Mouse (Mus musculus) induced T-regulatory cell, adult 2 months (primary cell): ENCODE data around the gene Acvr2b.

Experiments used
- DNase-seq: peaks from one replicate; pipeline ENCODE4 v3.0.0-alpha.2; 2012; ENCODE audit warnings: low read depth

Gene Acvr2b

GRCm38 (mm10) chr9:119473608-119474164 is 71.8 kb downstream of the Acvr2b start:
- no peak for DNase-seq

GRCm38 (mm10) chr9:119474717-119475611 is 73.0 kb downstream of the Acvr2b start:
- DNase-seq = no peak

- DNase-seq = no peak
Observed at GRCm38 (mm10) chr9:119477754-119478153, 75.8 kb downstream of the Acvr2b start.

- no peak for DNase-seq
Observed at GRCm38 (mm10) chr9:119478345-119478744, 76.4 kb downstream of the Acvr2b start.

- no peak for DNase-seq
Observed at GRCm38 (mm10) chr9:119479297-119479696, 77.4 kb downstream of the Acvr2b start.

GRCm38 (mm10) chr9:119481612-119482011 is 79.7 kb downstream of the Acvr2b start:
- no peak for DNase-seq

GRCm38 (mm10) chr9:119483554-119484353 is 81.8 kb downstream of the Acvr2b start:
- DNase-seq = no peak

GRCm38 (mm10) chr9:119484420-119484819 is 82.5 kb downstream of the Acvr2b start:
- no peak for DNase-seq
